Mouse (Mus musculus) ES-Bruce4 (cell line): ENCODE data around the gene Sema3g. TPM values are rescaled to one million over a fixed set of nuclear protein-coding genes. Genes with fewer than 3 reads are reported as not detected.
A peak's percentile ranks its signal among the peaks of the same experiment; 100 is the strongest.

Experiments
- H3K27ac ChIP-seq: 2 replicates; pipeline ENCODE4 v1.5.1; 2012; ENCODE audit warnings: low read length, inconsistent platforms; ENCODE audit not compliant: insufficient read depth
- H3K27me3 ChIP-seq: 2 replicates; pipeline ENCODE4 v1.6.1; 2012; ENCODE audit warnings: mild to moderate bottlenecking, low read length, inconsistent platforms; ENCODE audit not compliant: control insufficient read depth, poor library complexity, insufficient read depth, severe bottlenecking
- H3K36me3 ChIP-seq: 2 replicates; pipeline ENCODE4 v1.6.1; 2012; ENCODE audit warnings: inconsistent platforms, mild to moderate bottlenecking, low read length, moderate library complexity; ENCODE audit not compliant: control insufficient read depth, poor library complexity, insufficient read depth, severe bottlenecking
- H3K4me1 ChIP-seq: one replicate; pipeline ENCODE4 v1.8.1; 2011; ENCODE audit warnings: low read length; ENCODE audit not compliant: control insufficient read depth, insufficient read depth
- H3K4me3 ChIP-seq: 2 replicates; pipeline ENCODE4 v1.5.1; 2011; ENCODE audit warnings: low read depth, mild to moderate bottlenecking, low read length
- H3K9ac ChIP-seq: 2 replicates; pipeline ENCODE4 v1.6.1; 2012; ENCODE audit warnings: low read depth, mild to moderate bottlenecking, inconsistent platforms; ENCODE audit not compliant: poor library complexity, severe bottlenecking
- H3K9me3 ChIP-seq: replicated peaks from 2 replicates; pipeline ENCODE4 v1.6.1; 2012; ENCODE audit warnings: mild to moderate bottlenecking, low read length, inconsistent platforms; ENCODE audit not compliant: control insufficient read depth, poor library complexity, insufficient read depth, severe bottlenecking
- CTCF ChIP-seq: IDR thresholded peaks from one replicate; pipeline ENCODE4 v1.8.1; 2011; ENCODE audit warnings: low read depth, low read length
- EP300 ChIP-seq: IDR thresholded peaks from 2 replicates; pipeline ENCODE4 v1.6.1; 2011; ENCODE audit warnings: low read depth, low read length; ENCODE audit not compliant: insufficient read depth
- POLR2A ChIP-seq: IDR thresholded peaks from one replicate; pipeline ENCODE4 v1.8.1; 2011; ENCODE audit warnings: low read length; ENCODE audit not compliant: insufficient read depth
- polyA plus RNA-seq: library from polyadenylated mRNA; stranded (reverse); fragments of >200 nt; gene quantifications from 2 replicates; pipeline ENCODE4 v1.2.4, GENCODE M21; 2011; ENCODE audit warnings: low read depth; ENCODE audit not compliant: missing spikeins, insufficient read depth, insufficient read length

Gene Sema3g
- polyA plus RNA-seq, 1 experiment, result not detected

DNA sequence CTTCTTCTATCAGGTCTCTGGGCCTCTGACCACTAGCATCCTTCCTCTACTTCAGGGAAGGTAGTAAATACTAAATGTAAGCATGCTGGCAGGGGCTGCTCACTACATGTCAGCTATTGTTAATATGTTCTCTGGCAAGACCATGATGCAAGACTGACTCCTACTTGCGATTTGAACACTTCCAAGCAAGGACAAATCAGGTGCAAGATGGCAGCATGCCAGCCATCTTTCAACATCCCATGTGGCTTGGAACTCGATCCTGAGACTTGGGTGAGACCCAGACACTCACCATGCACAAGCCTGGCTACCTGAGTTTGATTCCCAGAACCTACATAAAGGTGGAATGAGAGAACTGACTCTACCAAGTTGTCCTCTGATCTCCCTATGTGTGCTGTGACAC is 25.7 kb upstream of the Sema3g start:
- Histone ChIP-seq H3K27ac (no peak overlapping the region), H3K9ac (no peak overlapping the region), H3K36me3 (peaks cover 57% of the 10 kb centered on the region), H3K27me3 (no peaks in the 10 kb centered on the region), H3K4me1 (no peaks in the 10 kb centered on the region), H3K4me3 (no peak overlapping the region), H3K9me3 (no peaks in the 10 kb centered on the region)
- TF ChIP-seq POLR2A (no peak), CTCF (no peak), EP300 (no peak)

DNA sequence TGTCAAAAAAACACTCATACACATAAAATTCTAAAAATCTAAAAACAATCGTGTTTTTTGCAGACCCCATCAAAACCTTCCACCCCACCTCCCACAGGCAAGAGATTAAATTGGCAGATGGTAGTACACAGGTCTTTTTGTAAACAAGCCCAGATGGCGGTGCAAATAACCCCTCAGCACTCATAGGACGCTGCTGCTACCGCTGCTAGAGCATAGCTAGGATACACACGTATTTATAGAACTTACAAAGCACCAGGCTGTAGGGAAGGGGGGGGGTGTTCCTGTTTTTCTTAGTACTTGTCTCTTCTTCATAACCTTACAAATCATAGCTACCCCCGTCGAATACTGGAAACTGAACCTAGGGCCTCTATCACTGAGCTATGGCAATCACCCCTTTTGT is 23.9 kb upstream of the Sema3g start:
- no peaks in the 10 kb centered on the region for H3K27me3 ChIP-seq
- no peaks in the 10 kb centered on the region for H3K4me1 ChIP-seq
- TF ChIP-seq POLR2A (no peak), EP300 (no peak), CTCF (no peak)
- peaks cover 49% of the 10 kb centered on the region for H3K36me3 ChIP-seq
- H3K9me3 ChIP-seq, result no peaks in the 10 kb centered on the region
- H3K4me3 ChIP-seq, result no peak overlapping the region
- no peak overlapping the region for H3K9ac ChIP-seq
- H3K27ac ChIP-seq, result no peak overlapping the region

- H3K9ac ChIP-seq, result no peak overlapping the region
- H3K9me3 ChIP-seq, result no peaks in the 10 kb centered on the region
- no peaks in the 10 kb centered on the region for H3K27me3 ChIP-seq
- no peak overlapping the region for H3K27ac ChIP-seq
- no peak for TF ChIP-seq EP300
- TF ChIP-seq POLR2A, result no peak
- TF ChIP-seq CTCF, result no peak
- H3K36me3 ChIP-seq, result peaks cover 47% of the 10 kb centered on the region
- no peaks in the 10 kb centered on the region for H3K4me1 ChIP-seq
- no peak overlapping the region for H3K4me3 ChIP-seq
These were observed 23.2 kb upstream of the Sema3g start for GRCm38 (mm10) chr14:31194441-31194840.

GRCm38 (mm10) chr14:31194891-31195513 is 22.7 kb upstream of the Sema3g start:
- peaks cover 47% of the 10 kb centered on the region for H3K36me3 ChIP-seq
- TF ChIP-seq CTCF, result no peak
- TF ChIP-seq EP300, result no peak
- TF ChIP-seq POLR2A, result no peak
- no peaks in the 10 kb centered on the region for H3K9me3 ChIP-seq
- no peaks in the 10 kb centered on the region for H3K27me3 ChIP-seq
- no peak overlapping the region for H3K4me3 ChIP-seq
- H3K4me1 ChIP-seq, result no peaks in the 10 kb centered on the region
- H3K27ac ChIP-seq, result no peak overlapping the region
- no peak overlapping the region for H3K9ac ChIP-seq

GRCm38 (mm10) chr14:31195521-31195920 is 22.1 kb upstream of the Sema3g start:
- H3K27ac ChIP-seq, result no peak overlapping the region
- peaks cover 42% of the 10 kb centered on the region for H3K36me3 ChIP-seq
- no peak overlapping the region for H3K4me3 ChIP-seq
- H3K27me3 ChIP-seq, result no peaks in the 10 kb centered on the region
- H3K9ac ChIP-seq, result no peak overlapping the region
- no peak for TF ChIP-seq EP300
- no peak for TF ChIP-seq CTCF
- TF ChIP-seq POLR2A, result no peak
- H3K4me1 ChIP-seq, result no peaks in the 10 kb centered on the region
- no peaks in the 10 kb centered on the region for H3K9me3 ChIP-seq

DNA sequence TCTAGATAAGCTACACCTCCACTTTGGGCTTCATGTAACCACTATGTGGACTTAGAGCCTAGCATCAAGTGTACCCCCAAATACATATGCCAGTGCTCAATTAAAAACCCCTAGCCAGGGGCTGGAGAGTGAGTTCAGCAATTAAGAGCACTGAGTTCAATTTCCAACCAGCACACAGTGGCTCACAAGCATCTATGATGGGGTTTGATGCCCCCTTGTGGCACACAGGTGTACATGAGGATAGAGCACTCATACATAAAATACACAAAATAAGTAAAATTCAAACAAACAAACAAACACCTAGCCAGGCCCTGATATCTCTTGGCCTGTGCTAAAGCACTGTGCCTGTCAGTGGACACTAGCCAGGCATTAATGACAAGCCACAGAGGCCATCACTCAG is 21.7 kb upstream of the Sema3g start:
- Histone ChIP-seq H3K4me3 (no peak overlapping the region), H3K9me3 (no peaks in the 10 kb centered on the region), H3K9ac (no peak overlapping the region), H3K4me1 (no peaks in the 10 kb centered on the region), H3K27me3 (no peaks in the 10 kb centered on the region), H3K36me3 (peaks cover 41% of the 10 kb centered on the region), H3K27ac (no peak overlapping the region)
- TF ChIP-seq CTCF, result peak; percentile 17
- no peak for TF ChIP-seq EP300
